Mouse (Mus musculus) forebrain, embryonic 12.5 days (tissue): ENCODE measurements around the gene Fap. TPM values are rescaled to one million over a fixed set of nuclear protein-coding genes. Genes with fewer than 3 reads are reported as not detected.
A peak's percentile ranks its signal among the peaks of the same experiment; 100 is the strongest.

Experiments
- ATAC-seq: fragments of 200-750 bp; cut with Nextera tagmentation; 2 replicates; pipeline ENCODE4 v1.8.0; 2017; ENCODE audit warnings: moderate TSS enrichment; ENCODE audit not compliant: low FRiP score
- H3K27ac ChIP-seq: fragments of 300-500 bp; sonication (generic); 2 replicates; pipeline ENCODE4 v1.5.1; 2016; ENCODE audit warnings: mild to moderate bottlenecking
- H3K27me3 ChIP-seq: fragments of 300-500 bp; sonication (generic); 2 replicates; pipeline ENCODE4 v1.6.1; 2016; ENCODE audit warnings: mild to moderate bottlenecking
- H3K36me3 ChIP-seq: fragments of 300-500 bp; sonication (generic); replicated peaks from 2 replicates; pipeline ENCODE4 v1.6.1; 2016; ENCODE audit warnings: mild to moderate bottlenecking
- H3K4me1 ChIP-seq: fragments of 300-500 bp; sonication (generic); 2 replicates; pipeline ENCODE4 v1.6.1; 2016
- H3K4me2 ChIP-seq: fragments of 300-500 bp; sonication (generic); 2 replicates; pipeline ENCODE4 v1.6.1; 2016; ENCODE audit warnings: mild to moderate bottlenecking, moderate library complexity
- H3K4me3 ChIP-seq: fragments of 300-500 bp; sonication (generic); replicated peaks from 2 replicates; pipeline ENCODE4 v1.5.1; 2016; ENCODE audit warnings: mild to moderate bottlenecking
- H3K9ac ChIP-seq: fragments of 300-500 bp; sonication (generic); 2 replicates; pipeline ENCODE4 v1.6.1; 2016; ENCODE audit warnings: mild to moderate bottlenecking
- H3K9me3 ChIP-seq: fragments of 300-500 bp; sonication (generic); 2 replicates; pipeline ENCODE4 v1.6.1; 2016
- WGBS: fragments of 180-500 bp; shearing (Covaris S2); methylation state at CpG from one replicate; pipeline ENCODE4 v1.1.7; 2016; 5-methylcytosine and 5-hydroxymethylcytosine counted together
- polyA plus RNA-seq: library from polyadenylated mRNA; unstranded; fragments of >200 nt; fragmentation: Nextera tagmentation; extraction: Ambion mirVana; gene quantifications from 2 replicates; pipeline ENCODE4 v1.2.1, GENCODE M21; 2016

Fap gene
- polyA plus RNA-seq, 1 experiment from 2014 or later: 1.6 TPM

DNA sequence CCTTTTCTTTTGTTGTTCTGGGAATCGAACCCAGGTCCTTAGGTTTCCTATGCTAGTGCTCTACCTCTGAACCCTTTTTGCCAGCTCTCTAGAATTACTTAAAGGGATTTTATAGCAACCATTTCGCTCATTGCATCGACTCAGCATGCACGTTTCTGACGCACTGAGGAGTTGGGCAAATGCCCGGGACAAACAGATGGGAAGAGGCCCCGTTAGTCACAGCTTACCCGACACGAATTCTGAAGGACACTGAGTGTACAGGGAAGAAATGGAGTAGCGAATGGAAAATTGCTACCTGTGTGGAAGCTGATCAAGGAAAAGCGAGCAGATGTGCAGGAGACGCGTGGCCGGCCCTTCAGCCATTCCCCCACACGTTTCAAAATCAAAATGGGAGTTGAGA is 60.4 kb downstream of the Fap start:
- no peak overlapping the region for H3K9ac ChIP-seq
- H3K27ac ChIP-seq: no peak overlapping the region
- no peaks in the 10 kb centered on the region for H3K27me3 ChIP-seq
- H3K4me2 ChIP-seq: no peak overlapping the region
- H3K4me3 ChIP-seq: no peak overlapping the region
- no peaks in the 10 kb centered on the region for H3K36me3 ChIP-seq
- H3K9me3 ChIP-seq: no peaks in the 10 kb centered on the region
- H3K4me1 ChIP-seq: no peaks in the 10 kb centered on the region
- 90% methylated on average over 15 of the region's 15 CpGs for WGBS
- ATAC-seq: no peak

DNA sequence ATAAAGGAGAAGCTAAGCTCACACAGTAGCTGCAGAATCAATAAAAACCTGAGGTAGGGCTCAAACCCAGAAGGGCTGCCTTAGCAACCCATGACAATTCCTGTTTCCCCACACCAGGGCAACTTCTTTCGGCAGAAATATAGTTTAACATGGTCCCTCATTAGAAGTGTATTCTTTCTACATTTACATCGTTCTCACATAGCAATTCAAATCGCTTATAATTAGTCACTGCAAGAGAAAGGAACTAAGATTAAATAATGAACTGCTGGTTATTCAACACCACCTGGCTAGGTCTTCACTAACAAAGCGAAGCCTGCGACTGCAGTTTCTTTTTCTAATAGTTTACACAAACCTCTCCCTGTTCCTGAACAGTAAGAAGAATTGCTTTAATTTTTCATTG is 66.7 kb downstream of the Fap start:
- H3K27ac ChIP-seq: no peak overlapping the region
- peak; percentile 27; the same call in 1 of the 2 replicates for ATAC-seq
- 58% methylated on average over 5 of the region's 5 CpGs for WGBS

GRCm38 (mm10) chr2:62506441-62506840 is 67.4 kb downstream of the Fap start:
- no peak overlapping the region for H3K9ac ChIP-seq
- H3K36me3 ChIP-seq: no peaks in the 10 kb centered on the region
- no peaks in the 10 kb centered on the region for H3K9me3 ChIP-seq
- H3K4me3 ChIP-seq: no peak overlapping the region
- WGBS: 13% methylated on average over 2 of the region's 2 CpGs
- no peak for ATAC-seq
- no peaks in the 10 kb centered on the region for H3K27me3 ChIP-seq
- no peak overlapping the region for H3K27ac ChIP-seq
- no peak overlapping the region for H3K4me2 ChIP-seq
- peaks cover 4% of the 10 kb centered on the region; the same call in 1 of the 2 replicates for H3K4me1 ChIP-seq

More for the DNA sequence above, 66.7 kb downstream of the Fap start:
- H3K9me3 ChIP-seq: no peaks in the 10 kb centered on the region
- no peak overlapping the region for H3K4me3 ChIP-seq
- no peak overlapping the region for H3K4me2 ChIP-seq
- peaks cover 4% of the 10 kb centered on the region; the same call in 1 of the 2 replicates for H3K4me1 ChIP-seq
- H3K36me3 ChIP-seq: no peaks in the 10 kb centered on the region
- no peak overlapping the region for H3K9ac ChIP-seq
- H3K27me3 ChIP-seq: no peaks in the 10 kb centered on the region

- WGBS: 89% methylated on average over 4 of the region's 4 CpGs
These were observed 69.5 kb downstream of the Fap start for GRCm38 (mm10) chr2:62504269-62504796.

DNA sequence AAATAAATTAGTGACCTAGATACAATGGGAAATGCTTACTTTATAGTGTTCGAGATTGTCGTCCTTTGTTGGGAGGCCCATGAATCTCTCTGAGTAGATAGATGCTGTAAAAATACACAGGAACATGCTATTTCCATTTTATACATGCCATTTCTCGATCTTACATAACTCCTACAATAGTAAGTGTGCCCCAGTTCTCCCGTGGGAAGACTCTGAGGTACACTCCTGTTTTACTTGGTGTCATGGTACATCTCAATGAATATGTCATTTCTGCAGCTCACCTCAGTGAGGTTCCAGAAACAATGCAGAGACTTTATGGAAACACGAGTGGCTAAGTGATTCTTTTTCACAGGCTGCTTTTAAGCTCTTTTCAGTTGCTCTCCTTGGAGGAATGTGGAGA is 70.5 kb downstream of the Fap start:
- Histone ChIP-seq H3K27me3 (no peaks in the 10 kb centered on the region), H3K4me1 (peaks cover 4% of the 10 kb centered on the region; the same call in 1 of the 2 replicates), H3K36me3 (no peaks in the 10 kb centered on the region), H3K9me3 (no peaks in the 10 kb centered on the region), H3K4me2 (no peak overlapping the region), H3K9ac (no peak overlapping the region), H3K27ac (no peak overlapping the region), H3K4me3 (no peak overlapping the region)
- no peak for ATAC-seq
- WGBS: 82% methylated on average over 5 of the region's 5 CpGs

More at GRCm38 (mm10) chr2:62504269-62504796, 69.5 kb downstream of the Fap start:
- Histone ChIP-seq H3K9me3 (no peaks in the 10 kb centered on the region), H3K4me2 (no peak overlapping the region), H3K27me3 (no peaks in the 10 kb centered on the region), H3K4me1 (peaks cover 4% of the 10 kb centered on the region; the same call in 1 of the 2 replicates), H3K4me3 (no peak overlapping the region), H3K36me3 (no peaks in the 10 kb centered on the region), H3K27ac (no peak overlapping the region), H3K9ac (no peak overlapping the region)
- ATAC-seq: no peak

- Histone ChIP-seq H3K27me3 (no peaks in the 10 kb centered on the region), H3K4me3 (no peak overlapping the region)
- 64% methylated on average over 4 of the region's 4 CpGs for WGBS
These were observed 71.4 kb downstream of the Fap start for GRCm38 (mm10) chr2:62502516-62502915.

GRCm38 (mm10) chr2:62498821-62499220 is 75.1 kb downstream of the Fap start:
- Histone ChIP-seq H3K27me3 (no peaks in the 10 kb centered on the region), H3K4me2 (no peak overlapping the region), H3K27ac (no peak overlapping the region), H3K9me3 (no peaks in the 10 kb centered on the region), H3K9ac (no peak overlapping the region), H3K4me1 (peaks cover 2% of the 10 kb centered on the region; the same call in 1 of the 2 replicates), H3K4me3 (no peak overlapping the region), H3K36me3 (no peaks in the 10 kb centered on the region)
- WGBS: 71% methylated on average over 5 of the region's 5 CpGs
- ATAC-seq: no peak

More at GRCm38 (mm10) chr2:62502516-62502915, 71.4 kb downstream of the Fap start:
- Histone ChIP-seq H3K4me2 (no peak overlapping the region), H3K9ac (no peak overlapping the region), H3K4me1 (peaks cover 4% of the 10 kb centered on the region; the same call in 1 of the 2 replicates), H3K27ac (no peak overlapping the region), H3K9me3 (no peaks in the 10 kb centered on the region), H3K36me3 (no peaks in the 10 kb centered on the region)
- ATAC-seq: no peak

GRCm38 (mm10) chr2:62498086-62498485 is 75.8 kb downstream of the Fap start:
- Histone ChIP-seq H3K27ac (no peak overlapping the region), H3K9me3 (no peaks in the 10 kb centered on the region), H3K4me3 (no peak overlapping the region), H3K36me3 (no peaks in the 10 kb centered on the region), H3K4me1 (peaks cover 2% of the 10 kb centered on the region; the same call in 1 of the 2 replicates), H3K27me3 (no peaks in the 10 kb centered on the region), H3K9ac (no peak overlapping the region), H3K4me2 (no peak overlapping the region)
- no peak for ATAC-seq
- 49% methylated on average over 4 of the region's 4 CpGs for WGBS

DNA sequence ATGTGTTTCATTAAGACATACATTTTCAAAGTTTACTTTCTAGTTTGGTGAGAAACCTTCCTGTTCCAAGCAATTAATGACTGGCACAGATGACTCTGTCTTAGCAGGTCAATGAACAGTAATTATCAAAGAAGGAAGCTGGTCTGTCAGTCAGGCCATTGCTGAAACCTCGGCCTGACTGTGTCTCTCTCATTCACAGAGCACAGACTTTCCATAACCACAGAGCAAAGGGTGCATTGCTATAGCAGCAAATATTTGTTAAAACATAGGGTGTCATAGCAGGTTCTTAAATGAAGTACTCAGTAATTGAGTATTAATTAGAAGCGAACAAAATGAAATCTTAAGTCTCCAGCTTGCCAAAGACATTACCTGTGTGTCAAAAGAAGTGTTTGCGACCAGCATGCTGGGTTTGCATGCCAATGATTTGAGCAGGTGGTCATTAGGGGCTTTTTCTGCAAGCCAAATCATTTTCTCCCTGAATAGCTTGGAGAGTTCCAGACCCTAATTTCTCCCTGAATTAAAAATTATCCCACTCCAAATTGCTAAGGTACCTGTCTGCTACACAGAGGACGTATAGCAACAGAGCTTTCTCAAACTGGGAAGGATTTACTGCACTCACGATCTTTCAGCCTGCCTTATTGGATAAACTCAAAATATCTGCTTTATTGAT is 76.4 kb downstream of the Fap start:
- Histone ChIP-seq H3K36me3 (no peaks in the 10 kb centered on the region), H3K4me2 (no peak overlapping the region), H3K9me3 (no peaks in the 10 kb centered on the region), H3K27me3 (no peaks in the 10 kb centered on the region), H3K9ac (no peak overlapping the region), H3K4me1 (peaks cover 2% of the 10 kb centered on the region; the same call in 1 of the 2 replicates), H3K4me3 (no peak overlapping the region), H3K27ac (no peak overlapping the region)
- ATAC-seq: peak; percentile 80; the same call in 1 of the 2 replicates
- 29% methylated on average over 5 of the region's 5 CpGs for WGBS

- no peak overlapping the region for H3K4me2 ChIP-seq
- no peak overlapping the region for H3K9ac ChIP-seq
- ATAC-seq: no peak
- H3K4me3 ChIP-seq: no peak overlapping the region
- H3K27me3 ChIP-seq: no peaks in the 10 kb centered on the region
- H3K36me3 ChIP-seq: no peaks in the 10 kb centered on the region
- no peaks in the 10 kb centered on the region for H3K9me3 ChIP-seq
- H3K4me1 ChIP-seq: peaks cover 2% of the 10 kb centered on the region; the same call in 1 of the 2 replicates
- 89% methylated on average over 4 of the region's 4 CpGs for WGBS
- no peak overlapping the region for H3K27ac ChIP-seq
These were observed 78.5 kb downstream of the Fap start for GRCm38 (mm10) chr2:62495407-62495806.

- no peak overlapping the region for H3K4me2 ChIP-seq
- H3K9me3 ChIP-seq: no peaks in the 10 kb centered on the region
- H3K36me3 ChIP-seq: no peaks in the 10 kb centered on the region
- 88% methylated on average over 6 of the region's 6 CpGs for WGBS
- no peak overlapping the region for H3K9ac ChIP-seq
- no peak for ATAC-seq
- H3K4me1 ChIP-seq: no peaks in the 10 kb centered on the region
- H3K27me3 ChIP-seq: no peaks in the 10 kb centered on the region
- H3K27ac ChIP-seq: no peak overlapping the region
- no peak overlapping the region for H3K4me3 ChIP-seq
These were observed 84.0 kb downstream of the Fap start for GRCm38 (mm10) chr2:62489832-62490231.

GRCm38 (mm10) chr2:62484906-62485305 is 89.0 kb downstream of the Fap start:
- Histone ChIP-seq H3K4me3 (no peak overlapping the region), H3K4me1 (no peaks in the 10 kb centered on the region), H3K4me2 (no peak overlapping the region), H3K36me3 (no peaks in the 10 kb centered on the region), H3K27me3 (no peaks in the 10 kb centered on the region), H3K9me3 (no peaks in the 10 kb centered on the region), H3K9ac (no peak overlapping the region), H3K27ac (no peak overlapping the region)
- ATAC-seq: no peak
- 88% methylated on average over 3 of the region's 3 CpGs for WGBS

- H3K9ac ChIP-seq: no peak within 1 kb of the TSS
- H3K4me1 ChIP-seq: no peaks in the 10 kb centered on the region
- 90% methylated on average over 9 of the region's 9 CpGs for WGBS
These were observed 90.3 kb downstream of the Fap start, which contains the start of gene Gcg for GRCm38 (mm10) chr2:62483550-62483949. Gene Gcg (minus strand): TSS chr2:62483650.

More at GRCm38 (mm10) chr2:62483550-62483949, 90.3 kb downstream of the Fap start, which contains the start of gene Gcg:
- no peaks in the 10 kb centered on the region for H3K27me3 ChIP-seq
- no peak for ATAC-seq
- H3K4me3 ChIP-seq: no peak within 1 kb of the TSS
- no peak within 1 kb of the TSS for H3K27ac ChIP-seq
- H3K36me3 ChIP-seq: no peaks in the 10 kb centered on the region
- no peak within 1 kb of the TSS for H3K4me2 ChIP-seq
- H3K9me3 ChIP-seq: no peaks in the 10 kb centered on the region
